Mouse (Mus musculus) forebrain, embryonic 10.5 days (tissue): ENCODE data around the gene Tiprl. TPM values are rescaled to one million over a fixed set of nuclear protein-coding genes. Genes with fewer than 3 reads are reported as not detected.
A peak's percentile ranks its signal among the peaks of the same experiment; 100 is the strongest.

Source experiments
- DNase-seq: peaks from one replicate; pipeline ENCODE4 v3.0.0-alpha.2; 2017; ENCODE audit warnings: low spot score; ENCODE audit errors: extremely low spot score
- H3K27ac ChIP-seq: fragments of 300-500 bp; sonication (generic); 2 replicates; pipeline ENCODE4 v1.5.1; 2016; ENCODE audit warnings: mild to moderate bottlenecking
- H3K27me3 ChIP-seq: fragments of 300-500 bp; sonication (generic); 2 replicates; pipeline ENCODE4 v1.6.1; 2016; ENCODE audit warnings: mild to moderate bottlenecking; ENCODE audit not compliant: poor library complexity, severe bottlenecking
- H3K36me3 ChIP-seq: fragments of 300-500 bp; sonication (generic); replicated peaks from 2 replicates; pipeline ENCODE4 v1.6.1; 2016; ENCODE audit warnings: mild to moderate bottlenecking, moderate library complexity
- H3K4me1 ChIP-seq: fragments of 300-500 bp; sonication (generic); 2 replicates; pipeline ENCODE4 v1.6.1; 2016
- H3K4me3 ChIP-seq: fragments of 300-500 bp; sonication (generic); 2 replicates; pipeline ENCODE4 v1.5.1; 2016; ENCODE audit warnings: mild to moderate bottlenecking, moderate library complexity
- H3K9me3 ChIP-seq: fragments of 300-500 bp; sonication (generic); 2 replicates; pipeline ENCODE4 v1.6.1; 2016; ENCODE audit warnings: mild to moderate bottlenecking, moderate library complexity
- WGBS: fragments of 180-500 bp; shearing (Covaris S2); methylation state at CpG from one replicate; pipeline ENCODE4 v1.1.7; 2016; 5-methylcytosine and 5-hydroxymethylcytosine counted together
- polyA plus RNA-seq: library from polyadenylated mRNA; unstranded; fragments of >200 nt; fragmentation: Nextera tagmentation; extraction: Ambion mirVana; gene quantifications from 2 replicates; pipeline ENCODE4 v1.2.1, GENCODE M21; 2016

Gene Tiprl
- polyA plus RNA-seq, 1 experiment from 2014 or later, result 93.1 TPM

- 84% methylated on average over 5 of the region's 5 CpGs for WGBS
Measured at GRCm38 (mm10) chr1:165246587-165246986, 9.8 kb upstream of the Tiprl start.

DNA sequence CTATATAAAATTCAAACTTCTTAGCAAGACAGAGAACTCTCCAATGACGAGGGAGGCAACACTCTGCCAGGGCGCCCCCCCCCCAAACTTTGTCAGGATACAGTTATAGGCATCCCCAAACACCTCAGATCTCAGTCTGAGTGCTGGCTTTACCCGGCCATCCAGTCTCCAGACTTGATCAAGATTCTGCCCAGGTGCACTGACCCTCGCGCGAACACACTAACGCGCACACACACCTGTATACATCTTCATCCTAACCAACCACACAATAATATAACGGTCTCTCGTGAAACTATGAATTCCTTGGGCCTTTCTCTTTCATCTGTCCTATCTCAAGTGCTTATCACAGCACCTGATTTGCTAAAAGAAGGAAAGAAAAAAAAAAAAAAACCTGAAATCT, 950 bp downstream of the Tiprl start:
- peaks cover 20% of the 10 kb centered on the region for H3K4me1 ChIP-seq
- H3K36me3 ChIP-seq, result no peaks in the 10 kb centered on the region
- H3K27me3 ChIP-seq, result no peaks in the 10 kb centered on the region
- peak overlapping the region; percentile 91 for H3K4me3 ChIP-seq
- peak overlapping the region; percentile 93 for H3K27ac ChIP-seq
- H3K9me3 ChIP-seq, result no peaks in the 10 kb centered on the region
- no peak for DNase-seq
- WGBS, result 15% methylated on average over 10 of the region's 10 CpGs

More at GRCm38 (mm10) chr1:165246587-165246986, 9.8 kb upstream of the Tiprl start:
- H3K27ac ChIP-seq, result no peak overlapping the region
- no peak for DNase-seq
- H3K4me3 ChIP-seq, result no peak overlapping the region
- no peaks in the 10 kb centered on the region for H3K36me3 ChIP-seq
- H3K4me1 ChIP-seq, result no peaks in the 10 kb centered on the region
- no peaks in the 10 kb centered on the region for H3K9me3 ChIP-seq
- no peaks in the 10 kb centered on the region for H3K27me3 ChIP-seq

GRCm38 (mm10) chr1:165233806-165234205, 3.0 kb downstream of the Tiprl start:
- DNase-seq, result no peak
- WGBS, result 86% methylated on average over 2 of the region's 2 CpGs

GRCm38 (mm10) chr1:165230691-165231090, 6.1 kb downstream of the Tiprl start:
- 95% methylated on average over 4 of the region's 4 CpGs for WGBS
- Histone ChIP-seq H3K4me3 (no peak overlapping the region), H3K27me3 (no peaks in the 10 kb centered on the region), H3K27ac (no peak overlapping the region), H3K36me3 (peaks cover 15% of the 10 kb centered on the region), H3K9me3 (no peaks in the 10 kb centered on the region), H3K4me1 (peaks cover 10% of the 10 kb centered on the region)
- DNase-seq, result no peak

More at GRCm38 (mm10) chr1:165233806-165234205, 3.0 kb downstream of the Tiprl start:
- no peaks in the 10 kb centered on the region for H3K9me3 ChIP-seq
- H3K27me3 ChIP-seq, result no peaks in the 10 kb centered on the region
- no peak overlapping the region for H3K4me3 ChIP-seq
- peaks cover 20% of the 10 kb centered on the region for H3K4me1 ChIP-seq
- H3K36me3 ChIP-seq, result no peaks in the 10 kb centered on the region
- no peak overlapping the region for H3K27ac ChIP-seq

DNA sequence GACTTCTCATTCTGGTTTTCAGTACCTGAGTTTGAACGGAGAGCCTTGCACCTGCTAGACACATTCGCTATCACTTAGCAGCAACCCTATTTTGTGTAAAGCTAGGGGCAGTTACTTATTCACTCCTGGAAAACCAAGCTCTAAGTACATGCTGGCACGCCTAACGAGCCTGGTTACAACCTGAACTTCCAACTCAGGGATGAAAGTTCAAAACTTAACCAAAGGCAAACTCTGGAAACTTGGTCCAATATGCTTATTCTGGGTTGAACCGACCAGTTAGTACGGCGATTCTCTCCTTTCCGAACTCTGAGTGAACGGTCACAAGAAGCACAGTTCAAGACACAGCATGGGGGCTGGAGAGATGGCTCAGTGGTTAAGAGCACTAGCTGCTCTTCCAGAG, 7.2 kb downstream of the Tiprl start:
- DNase-seq, result no peak
- Histone ChIP-seq H3K27ac (no peak overlapping the region), H3K9me3 (no peaks in the 10 kb centered on the region), H3K4me3 (no peak overlapping the region), H3K36me3 (peaks cover 26% of the 10 kb centered on the region), H3K4me1 (peaks cover 3% of the 10 kb centered on the region; the same call in 1 of the 2 replicates), H3K27me3 (no peaks in the 10 kb centered on the region)
- WGBS, result 95% methylated on average over 9 of the region's 9 CpGs

DNA sequence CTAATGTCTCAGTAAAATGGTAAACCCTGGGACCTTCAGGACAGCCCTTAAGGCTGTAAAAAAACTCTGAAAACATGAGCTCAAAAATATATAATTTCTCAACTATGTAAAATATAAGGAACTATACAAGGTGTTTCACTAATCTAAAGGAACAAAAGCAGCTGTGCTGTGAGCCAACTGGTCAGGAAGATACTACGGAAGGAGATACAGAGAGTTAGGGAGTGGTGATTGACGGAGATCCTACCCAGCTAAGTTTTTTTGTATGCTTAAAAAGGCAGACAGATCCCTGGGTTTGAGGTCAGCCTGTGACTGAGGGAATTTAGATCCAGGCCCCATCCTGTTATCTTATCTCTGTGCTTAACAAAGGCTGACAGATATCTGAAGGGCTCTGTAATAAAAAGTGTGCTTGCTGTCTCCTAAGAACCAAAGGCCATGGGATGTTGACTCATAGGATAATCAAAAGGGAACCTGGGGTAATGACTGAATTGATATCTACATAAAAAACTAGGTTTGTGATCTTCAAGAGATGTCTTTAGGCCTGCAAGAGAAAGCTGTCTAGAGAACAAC, 19.7 kb downstream of the Tiprl start:
- H3K4me1 ChIP-seq, result no peaks in the 10 kb centered on the region
- H3K9me3 ChIP-seq, result no peaks in the 10 kb centered on the region
- 95% methylated on average over 2 of the region's 2 CpGs for WGBS
- no peak for DNase-seq
- peaks cover 86% of the 10 kb centered on the region for H3K36me3 ChIP-seq
- H3K27ac ChIP-seq, result no peak overlapping the region
- H3K27me3 ChIP-seq, result no peaks in the 10 kb centered on the region
- no peak overlapping the region for H3K4me3 ChIP-seq

DNA sequence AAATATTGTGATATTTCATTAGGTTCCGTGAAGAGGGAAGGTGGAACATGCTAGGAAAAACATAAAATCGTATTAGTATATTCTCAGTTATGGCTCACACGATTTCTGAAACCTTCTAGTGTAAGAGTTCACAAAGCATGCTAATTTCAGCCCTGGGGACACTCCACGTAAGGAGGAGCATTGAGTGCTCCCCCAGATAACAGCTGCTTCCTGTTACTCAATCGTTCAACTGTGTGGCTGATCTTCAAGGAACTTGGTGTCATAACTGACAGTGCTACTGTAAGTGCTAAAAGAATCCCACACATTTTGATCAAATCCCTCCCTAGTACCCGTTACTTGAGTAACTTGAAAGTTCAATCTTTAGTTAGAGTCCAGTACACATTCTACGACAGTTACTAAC, 21.0 kb downstream of the Tiprl start:
- 88% methylated on average over 7 of the region's 7 CpGs for WGBS
- DNase-seq, result no peak
- Histone ChIP-seq H3K27ac (no peak overlapping the region), H3K36me3 (peaks cover 73% of the 10 kb centered on the region), H3K9me3 (no peaks in the 10 kb centered on the region), H3K27me3 (no peaks in the 10 kb centered on the region), H3K4me3 (no peak overlapping the region), H3K4me1 (no peaks in the 10 kb centered on the region)

DNA sequence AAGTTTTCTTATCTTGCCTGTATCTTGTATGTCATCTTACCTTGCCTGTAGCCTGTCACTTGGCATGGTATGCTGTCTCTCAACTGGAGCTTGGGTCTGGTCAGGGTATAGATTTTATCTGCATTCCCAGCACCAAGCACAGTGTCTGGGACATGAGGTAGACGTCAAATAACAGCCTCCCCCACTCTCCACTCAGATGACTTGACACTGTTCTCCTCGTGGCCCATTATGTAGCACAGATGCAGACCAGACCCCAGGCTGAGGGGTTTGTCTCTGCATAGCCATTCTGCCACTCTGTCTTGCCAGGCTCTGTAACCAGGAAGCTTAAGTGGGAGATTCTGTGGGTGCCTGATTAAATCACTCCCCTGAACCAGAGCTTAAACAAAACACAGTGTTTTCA, 31.2 kb downstream of the Tiprl start:
- DNase-seq, result no peak
- Histone ChIP-seq H3K27ac (no peak overlapping the region), H3K36me3 (no peaks in the 10 kb centered on the region), H3K4me3 (no peak overlapping the region), H3K4me1 (no peaks in the 10 kb centered on the region), H3K9me3 (no peaks in the 10 kb centered on the region), H3K27me3 (no peaks in the 10 kb centered on the region)
- 59% methylated on average over 2 of the region's 2 CpGs for WGBS

DNA sequence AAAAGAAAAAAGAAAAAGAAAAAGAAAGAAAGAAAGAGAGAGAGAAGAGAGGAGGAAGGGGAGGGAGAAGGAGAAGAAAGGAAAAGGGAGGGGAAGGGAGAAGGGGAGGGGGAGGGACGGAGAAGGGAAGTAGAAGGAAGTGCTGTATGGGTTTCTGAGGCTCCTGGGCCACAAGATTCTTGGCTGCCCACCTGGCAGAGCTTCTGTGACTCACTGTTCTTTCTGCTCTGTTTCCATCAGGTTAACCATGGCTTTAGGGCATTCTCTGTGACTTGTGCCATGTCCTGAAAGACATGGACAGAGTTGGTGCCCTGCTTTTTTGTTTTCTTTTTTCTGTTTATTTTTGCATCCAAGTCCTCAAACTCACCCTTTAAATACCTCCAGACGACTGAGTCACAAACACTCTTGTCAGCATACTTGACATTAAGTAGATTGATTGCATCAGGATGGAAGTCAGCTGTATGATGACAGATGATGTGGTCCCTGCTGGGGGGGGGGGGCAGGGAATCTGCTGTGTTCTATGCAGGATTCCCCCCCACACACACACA, 33.2 kb downstream of the Tiprl start:
- no peaks in the 10 kb centered on the region for H3K27me3 ChIP-seq
- WGBS, result 69% methylated on average over 2 of the region's 2 CpGs
- no peak overlapping the region for H3K4me3 ChIP-seq
- no peak overlapping the region for H3K27ac ChIP-seq
- H3K9me3 ChIP-seq, result no peaks in the 10 kb centered on the region
- no peaks in the 10 kb centered on the region for H3K36me3 ChIP-seq
- no peak for DNase-seq
- H3K4me1 ChIP-seq, result no peaks in the 10 kb centered on the region

GRCm38 (mm10) chr1:165201445-165202012, 35.3 kb downstream of the Tiprl start:
- H3K4me1 ChIP-seq, result no peaks in the 10 kb centered on the region
- DNase-seq, result no peak
- WGBS, result 87% methylated on average over 4 of the region's 4 CpGs

GRCm38 (mm10) chr1:165200748-165201147, 36.0 kb downstream of the Tiprl start:
- Histone ChIP-seq H3K36me3 (no peaks in the 10 kb centered on the region), H3K4me3 (no peak overlapping the region), H3K27me3 (no peaks in the 10 kb centered on the region), H3K27ac (no peak overlapping the region), H3K4me1 (no peaks in the 10 kb centered on the region), H3K9me3 (no peaks in the 10 kb centered on the region)
- WGBS, result 87% methylated on average over 8 of the region's 8 CpGs
- no peak for DNase-seq

More at GRCm38 (mm10) chr1:165201445-165202012, 35.3 kb downstream of the Tiprl start:
- Histone ChIP-seq H3K27ac (no peak overlapping the region), H3K36me3 (no peaks in the 10 kb centered on the region), H3K4me3 (no peak overlapping the region), H3K9me3 (no peaks in the 10 kb centered on the region), H3K27me3 (no peaks in the 10 kb centered on the region)

- no peak overlapping the region for H3K4me3 ChIP-seq
- DNase-seq, result no peak
- WGBS, result 76% methylated on average over 3 of the region's 3 CpGs
- H3K36me3 ChIP-seq, result no peaks in the 10 kb centered on the region
- peaks cover 8% of the 10 kb centered on the region for H3K4me1 ChIP-seq
- 0 out of 2 replicates have a peak, but pooled peaks cover 9% of the 10 kb centered on the region for H3K27me3 ChIP-seq
- H3K9me3 ChIP-seq, result no peaks in the 10 kb centered on the region
- H3K27ac ChIP-seq, result no peak overlapping the region
Measured at GRCm38 (mm10) chr1:165199639-165200038, 37.2 kb downstream of the Tiprl start.

DNA sequence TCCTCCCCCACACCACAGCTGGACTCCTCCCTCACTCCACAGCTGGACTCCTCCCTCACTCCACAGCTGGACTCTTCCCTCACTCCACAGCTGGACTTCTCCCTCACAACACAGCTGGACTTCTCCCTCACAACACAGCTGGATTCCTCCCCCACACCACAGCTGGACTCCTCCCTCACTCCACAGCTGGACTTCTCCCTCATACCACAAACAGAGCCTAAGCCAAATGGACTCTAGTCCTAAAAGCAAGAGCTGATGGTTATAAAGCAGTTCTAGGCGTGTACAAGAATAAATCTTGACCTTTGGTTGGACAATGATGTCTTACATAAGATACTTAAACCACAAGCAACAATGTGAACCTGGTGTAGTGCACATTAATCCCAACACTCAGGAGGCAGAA, 37.8 kb downstream of the Tiprl start:
- no peak for DNase-seq
- Histone ChIP-seq H3K36me3 (no peaks in the 10 kb centered on the region), H3K4me1 (peaks cover 15% of the 10 kb centered on the region), H3K9me3 (no peaks in the 10 kb centered on the region), H3K4me3 (no peak overlapping the region), H3K27me3 (0 out of 2 replicates have a peak, but pooled peaks cover 9% of the 10 kb centered on the region), H3K27ac (no peak overlapping the region)
- 67% methylated on average over 1 of the region's 1 CpGs for WGBS
